Mouse (Mus musculus): ENCODE results near the gene Duox1.

GRCm38 (mm10) chr2:122385095-122385494 is 69.6 kb downstream of the Duox1 start:
- TF ChIP-seq CTCF (IDR thresholded peaks at IDR 0.05; ENCODE audit: extremely low read depth, insufficient read depth, low read length) (no peak), POLR2A (IDR thresholded peaks at IDR 0.05; ENCODE audit: extremely low read depth, insufficient read depth, low read length) (no peak)
